Mouse (Mus musculus) heart, adult 2 months (tissue): Measurements from ENCODE around the gene Fgfr2.

Source experiments
- CTCF ChIP-seq: fragments of 200-600 bp; IDR thresholded peaks from 2 replicates; pipeline ENCODE4 v1.8.1; 2022; ENCODE audit warnings: antibody characterized with exemption, mild to moderate bottlenecking, moderate library complexity
- POLR2A ChIP-seq: fragments of 200-500 bp; IDR thresholded peaks from 2 replicates; pipeline ENCODE4 v1.6.1; 2011; ENCODE audit warnings: mild to moderate bottlenecking, low read depth, low read length, control low read depth; ENCODE audit not compliant: insufficient read depth

- TF ChIP-seq POLR2A (no peak), CTCF (no peak)
Observed at GRCm38 (mm10) chr7:130788950-130789349, 2334.2 kb downstream of the Fgfr2 start.
